Mouse (Mus musculus) embryonic fibroblast, embryonic 13.5 days (primary cell): ENCODE data around the gene Gzme.

Experiments
- CTCF ChIP-seq: IDR thresholded peaks from 2 replicates; pipeline ENCODE4 v1.5.1; 2011; ENCODE audit warnings: mild to moderate bottlenecking, control low read depth, low read length, moderate library complexity, borderline replicate concordance; ENCODE audit not compliant: insufficient read depth
- POLR2A ChIP-seq: IDR thresholded peaks from 2 replicates; pipeline ENCODE4 v1.6.1; 2011; ENCODE audit warnings: low read depth, mild to moderate bottlenecking, control low read depth, low read length, moderate library complexity

DNA sequence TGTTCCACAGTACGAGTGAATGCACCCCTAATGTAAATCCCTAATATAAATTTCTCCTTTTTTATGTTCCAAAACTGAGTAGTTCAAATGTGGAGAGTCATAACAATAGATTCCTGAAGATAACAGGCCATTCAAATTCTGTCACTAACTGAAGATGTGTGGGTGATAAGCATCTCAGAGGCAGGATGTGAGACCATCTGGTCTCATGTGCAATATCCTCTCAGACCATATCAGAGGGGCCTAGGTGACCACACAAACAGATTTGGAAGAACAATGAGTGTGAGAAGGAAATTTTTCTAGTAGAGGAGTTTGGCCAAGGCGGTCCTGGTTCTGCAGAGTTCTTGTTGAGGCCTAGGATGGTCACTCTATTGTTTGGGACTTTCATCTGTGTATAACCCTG lies 27.1 kb downstream of the Gzme start:
- TF ChIP-seq CTCF, result no peak
- no peak for TF ChIP-seq POLR2A
